Mouse (Mus musculus) stomach, postnatal 0 days (tissue): ENCODE data around the gene Acp4.

Experiments
- CTCF ChIP-seq: IDR thresholded peaks from 2 replicates; pipeline ENCODE4 v1.5.1; 2016; ENCODE audit warnings: antibody characterized with exemption, low read depth, mild to moderate bottlenecking, moderate library complexity
- EP300 ChIP-seq: optimal IDR thresholded peaks from 2 replicates; pipeline ENCODE3; 2016; ENCODE audit warnings: antibody characterized with exemption

DNA sequence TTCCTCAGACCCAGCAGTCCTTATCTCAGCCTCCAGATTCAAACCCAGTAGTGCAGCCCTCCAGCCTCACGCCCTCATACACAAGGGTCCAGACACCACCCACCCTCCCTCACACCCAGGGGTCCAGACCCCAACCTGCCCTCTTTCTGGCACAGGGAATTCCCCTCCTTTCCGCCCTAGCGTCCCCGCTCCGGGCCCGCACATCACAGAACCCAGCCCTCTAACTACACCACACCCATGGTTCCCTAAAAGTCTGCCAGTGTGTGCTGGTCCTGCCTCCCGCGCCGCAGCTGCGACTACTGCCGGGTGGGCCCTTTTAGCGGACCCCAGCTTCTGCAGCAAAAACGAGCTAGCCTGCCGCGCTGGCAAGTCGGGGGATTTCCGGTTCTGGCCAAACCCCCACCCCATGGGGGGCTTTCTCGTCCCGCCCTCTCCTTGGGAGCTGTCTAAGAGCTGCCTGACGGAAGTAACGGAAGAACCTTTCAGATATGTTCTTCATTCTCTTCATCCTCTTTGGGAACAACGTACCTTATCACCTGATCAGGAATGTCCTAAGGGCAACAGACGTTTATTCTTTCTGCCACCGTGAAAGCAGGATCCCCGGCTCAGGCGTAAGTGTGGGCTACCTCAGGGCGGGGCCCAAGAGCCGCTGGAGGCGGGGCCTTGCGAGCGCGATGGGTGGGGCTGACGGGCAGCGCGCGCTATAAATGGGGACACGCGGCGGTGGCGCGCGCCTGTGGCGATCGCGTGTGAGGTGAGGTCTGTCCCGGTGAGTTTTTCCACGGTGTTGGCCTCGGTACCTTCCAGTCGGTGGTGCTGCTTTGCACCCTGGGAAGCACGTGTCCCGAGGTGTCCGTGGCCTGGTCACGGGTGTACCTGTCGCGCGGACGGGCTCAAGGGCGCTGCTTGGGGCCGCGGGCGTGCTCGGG lies 10.9 kb downstream of the Acp4 start, which contains the start of the genes 1700028J19Rik and 2410002F23Rik:
- TF ChIP-seq CTCF = no peak
- peak; percentile 93 for TF ChIP-seq EP300
